Mouse (Mus musculus): ENCODE results near the gene Coil. TPM values are rescaled to one million over a fixed set of nuclear protein-coding genes. Genes with fewer than 3 reads are reported as not detected.

Gene Coil
- polyA plus RNA-seq, 1 experiment: 18.8 TPM

GRCm38 (mm10) chr11:88945971-88946585 is 24.0 kb upstream of the Coil start:
- Histone ChIP-seq H3K4me3 (ENCODE audit: insufficient read depth, low read length) (no peak overlapping the region), H3K27ac (ENCODE audit: insufficient read depth, low read length) (no peak overlapping the region), H3K4me1 (ENCODE audit: control insufficient read depth, insufficient read depth, low read length) (no peaks in the 10 kb centered on the region)
- TF ChIP-seq POLR2A (IDR thresholded peaks at IDR 0.05; ENCODE audit: extremely low read depth, insufficient read depth, low read length): no peak
- no peak for TF ChIP-seq CTCF (IDR thresholded peaks at IDR 0.05; ENCODE audit: extremely low read depth, insufficient read depth, low read length)

GRCm38 (mm10) chr11:88948896-88949295 is 21.2 kb upstream of the Coil start:
- peaks cover 2% of the 10 kb centered on the region; the same call in 1 of the 2 replicates for H3K4me1 ChIP-seq (ENCODE audit: control insufficient read depth, insufficient read depth, low read length)
- no peak overlapping the region for H3K27ac ChIP-seq (ENCODE audit: insufficient read depth, low read length)
- H3K4me3 ChIP-seq (ENCODE audit: insufficient read depth, low read length): no peak overlapping the region
- TF ChIP-seq POLR2A (IDR thresholded peaks at IDR 0.05; ENCODE audit: extremely low read depth, insufficient read depth, low read length) (no peak), CTCF (IDR thresholded peaks at IDR 0.05; ENCODE audit: extremely low read depth, insufficient read depth, low read length) (no peak)

GRCm38 (mm10) chr11:88949802-88950639 is 20.0 kb upstream of the Coil start:
- Histone ChIP-seq H3K4me3 (ENCODE audit: insufficient read depth, low read length) (no peak overlapping the region), H3K27ac (ENCODE audit: insufficient read depth, low read length) (no peak overlapping the region), H3K4me1 (ENCODE audit: control insufficient read depth, insufficient read depth, low read length) (peaks cover 2% of the 10 kb centered on the region; the same call in 1 of the 2 replicates)
- TF ChIP-seq CTCF (IDR thresholded peaks at IDR 0.05; ENCODE audit: extremely low read depth, insufficient read depth, low read length) (no peak), POLR2A (IDR thresholded peaks at IDR 0.05; ENCODE audit: extremely low read depth, insufficient read depth, low read length) (no peak)

GRCm38 (mm10) chr11:88950640-88951250 is 19.3 kb upstream of the Coil start:
- no peak overlapping the region for H3K4me3 ChIP-seq (ENCODE audit: insufficient read depth, low read length)
- H3K27ac ChIP-seq (ENCODE audit: insufficient read depth, low read length): no peak overlapping the region
- no peak for TF ChIP-seq CTCF (IDR thresholded peaks at IDR 0.05; ENCODE audit: extremely low read depth, insufficient read depth, low read length)
- TF ChIP-seq POLR2A (IDR thresholded peaks at IDR 0.05; ENCODE audit: extremely low read depth, insufficient read depth, low read length): no peak
- H3K4me1 ChIP-seq (ENCODE audit: control insufficient read depth, insufficient read depth, low read length): peaks cover 2% of the 10 kb centered on the region; the same call in 1 of the 2 replicates

GRCm38 (mm10) chr11:88951576-88951975 is 18.5 kb upstream of the Coil start:
- Histone ChIP-seq H3K27ac (ENCODE audit: insufficient read depth, low read length) (no peak overlapping the region), H3K4me3 (ENCODE audit: insufficient read depth, low read length) (no peak overlapping the region), H3K4me1 (ENCODE audit: control insufficient read depth, insufficient read depth, low read length) (peaks cover 2% of the 10 kb centered on the region; the same call in 1 of the 2 replicates)
- TF ChIP-seq CTCF (IDR thresholded peaks at IDR 0.05; ENCODE audit: extremely low read depth, insufficient read depth, low read length): no peak
- no peak for TF ChIP-seq POLR2A (IDR thresholded peaks at IDR 0.05; ENCODE audit: extremely low read depth, insufficient read depth, low read length)

- no peak for TF ChIP-seq POLR2A (IDR thresholded peaks at IDR 0.05; ENCODE audit: extremely low read depth, insufficient read depth, low read length)
- TF ChIP-seq CTCF (IDR thresholded peaks at IDR 0.05; ENCODE audit: extremely low read depth, insufficient read depth, low read length): no peak
- peaks cover 2% of the 10 kb centered on the region; the same call in 1 of the 2 replicates for H3K4me1 ChIP-seq (ENCODE audit: control insufficient read depth, insufficient read depth, low read length)
- H3K27ac ChIP-seq (ENCODE audit: insufficient read depth, low read length): no peak overlapping the region
- H3K4me3 ChIP-seq (ENCODE audit: insufficient read depth, low read length): no peak overlapping the region
Measured at GRCm38 (mm10) chr11:88952117-88952516, 17.9 kb upstream of the Coil start.

- no peak for TF ChIP-seq CTCF (IDR thresholded peaks at IDR 0.05; ENCODE audit: extremely low read depth, insufficient read depth, low read length)
- no peak for TF ChIP-seq POLR2A (IDR thresholded peaks at IDR 0.05; ENCODE audit: extremely low read depth, insufficient read depth, low read length)
- Histone ChIP-seq H3K4me3 (ENCODE audit: insufficient read depth, low read length) (no peak overlapping the region), H3K27ac (ENCODE audit: insufficient read depth, low read length) (no peak overlapping the region), H3K4me1 (ENCODE audit: control insufficient read depth, insufficient read depth, low read length) (peaks cover 2% of the 10 kb centered on the region; the same call in 1 of the 2 replicates)
Measured at GRCm38 (mm10) chr11:88953582-88953981, 16.5 kb upstream of the Coil start.

GRCm38 (mm10) chr11:88954803-88955202 is 15.2 kb upstream of the Coil start:
- Histone ChIP-seq H3K4me3 (ENCODE audit: insufficient read depth, low read length) (peak overlapping the region; percentile 80), H3K27ac (ENCODE audit: insufficient read depth, low read length) (no peak overlapping the region), H3K4me1 (ENCODE audit: control insufficient read depth, insufficient read depth, low read length) (peaks cover 2% of the 10 kb centered on the region; the same call in 1 of the 2 replicates)
- TF ChIP-seq POLR2A (IDR thresholded peaks at IDR 0.05; ENCODE audit: extremely low read depth, insufficient read depth, low read length): no peak
- no peak for TF ChIP-seq CTCF (IDR thresholded peaks at IDR 0.05; ENCODE audit: extremely low read depth, insufficient read depth, low read length)

- peaks cover 2% of the 10 kb centered on the region; the same call in 1 of the 2 replicates for H3K4me1 ChIP-seq (ENCODE audit: control insufficient read depth, insufficient read depth, low read length)
- H3K27ac ChIP-seq (ENCODE audit: insufficient read depth, low read length): no peak within 1 kb of the TSS
- H3K4me3 ChIP-seq (ENCODE audit: insufficient read depth, low read length): peak within 1 kb of the TSS; percentile 80
- TF ChIP-seq CTCF (IDR thresholded peaks at IDR 0.05; ENCODE audit: extremely low read depth, insufficient read depth, low read length): peak; percentile 63
- peak; percentile 88 for TF ChIP-seq POLR2A (IDR thresholded peaks at IDR 0.05; ENCODE audit: extremely low read depth, insufficient read depth, low read length)
Measured at GRCm38 (mm10) chr11:88955217-88955969, 14.7 kb upstream of the Coil start, which contains the start of gene Scpep1. Gene Scpep1 (minus strand): TSS chr11:88955465.

Measured in cortical plate, adult 2 months (tissue).